Mouse (Mus musculus) spleen, postnatal 36 days (tissue): ENCODE data around the gene Slco3a1.

Experiments used
- DNase-seq, 2 experiments: peaks; one replicate each; pipeline ENCODE4 v3.0.0; 2022; ENCODE audit warnings: low spot score in 2 of 2, mixed read lengths in 1 of 2

Gene Slco3a1

DNA sequence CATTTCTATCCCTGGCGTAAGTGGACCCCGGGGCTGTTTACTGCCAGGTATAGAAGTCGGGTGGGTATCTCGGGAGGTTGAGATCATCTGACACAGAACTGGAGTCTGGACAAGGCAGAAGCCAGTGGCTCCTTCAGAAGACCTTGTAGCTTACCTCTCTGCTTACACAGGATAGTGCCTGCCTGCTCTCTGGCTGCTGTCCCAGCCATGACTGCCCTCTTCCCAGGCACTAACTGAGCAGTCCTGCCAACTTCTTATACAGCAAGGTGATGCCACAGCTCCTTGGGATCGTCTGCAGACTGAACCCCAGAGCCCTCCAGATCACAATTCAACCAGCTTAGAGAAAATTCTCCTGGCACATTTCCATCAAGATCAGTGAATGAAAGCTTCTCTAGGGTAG lies 26.4 kb downstream of the Slco3a1 start:
- no peak for DNase-seq

DNA sequence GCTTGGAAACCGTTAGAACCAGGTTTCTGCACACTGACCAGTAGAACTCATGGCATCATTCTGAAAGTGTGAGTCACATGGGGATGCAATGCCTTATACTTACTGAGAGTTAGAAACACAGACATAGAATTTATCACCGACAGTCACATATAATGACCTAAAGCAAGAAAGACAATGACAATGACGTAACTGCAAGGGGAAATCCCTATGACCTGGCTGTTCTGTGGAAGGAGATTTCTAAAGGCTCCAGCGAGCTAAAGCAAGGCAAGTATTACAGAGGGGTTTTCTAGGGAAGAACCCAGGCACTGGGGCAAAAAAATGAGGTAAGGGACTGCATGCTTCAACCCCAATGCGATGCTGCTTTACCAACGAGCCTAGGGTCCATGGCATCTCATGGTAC lies 26.9 kb downstream of the Slco3a1 start:
- DNase-seq, result no peak

DNA sequence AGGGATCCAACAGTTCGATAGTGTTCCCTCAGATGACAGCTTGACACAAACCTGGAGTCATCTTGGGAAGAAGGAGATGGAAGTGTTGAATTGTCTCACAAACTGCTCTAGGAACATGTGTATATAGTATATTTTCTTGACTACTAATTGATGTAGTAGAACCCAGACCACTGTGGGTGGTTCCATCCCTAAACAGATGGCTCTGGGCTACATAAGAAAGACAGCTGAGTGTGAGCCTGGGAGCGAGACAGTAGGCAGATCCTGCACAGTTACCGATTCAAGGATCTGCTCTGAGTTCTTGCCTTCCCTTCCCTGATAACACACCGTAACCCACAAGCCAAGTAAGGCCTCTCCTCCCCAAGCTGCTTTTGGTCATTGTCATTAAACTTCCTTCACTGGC lies 28.6 kb downstream of the Slco3a1 start:
- no peak for DNase-seq

DNA sequence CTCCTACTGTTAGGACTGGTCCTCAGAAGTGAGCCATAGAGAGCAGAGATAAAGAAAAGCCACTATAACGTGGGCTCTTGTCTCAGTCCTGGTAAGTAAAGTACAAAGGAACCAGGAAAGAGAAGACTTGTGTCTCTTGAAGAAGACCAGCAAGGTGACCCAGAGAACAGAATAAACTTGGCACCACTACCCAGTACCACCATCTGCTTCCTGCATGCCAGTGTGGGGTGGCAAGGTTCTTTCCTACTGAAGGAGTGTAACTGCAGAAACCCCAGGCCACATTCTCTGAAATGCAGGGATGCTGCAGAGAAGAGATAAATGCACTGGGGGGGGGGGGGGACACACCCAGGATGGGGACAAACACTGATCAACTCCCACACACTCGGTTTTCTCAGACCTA lies 29.0 kb downstream of the Slco3a1 start:
- no peak for DNase-seq

DNA sequence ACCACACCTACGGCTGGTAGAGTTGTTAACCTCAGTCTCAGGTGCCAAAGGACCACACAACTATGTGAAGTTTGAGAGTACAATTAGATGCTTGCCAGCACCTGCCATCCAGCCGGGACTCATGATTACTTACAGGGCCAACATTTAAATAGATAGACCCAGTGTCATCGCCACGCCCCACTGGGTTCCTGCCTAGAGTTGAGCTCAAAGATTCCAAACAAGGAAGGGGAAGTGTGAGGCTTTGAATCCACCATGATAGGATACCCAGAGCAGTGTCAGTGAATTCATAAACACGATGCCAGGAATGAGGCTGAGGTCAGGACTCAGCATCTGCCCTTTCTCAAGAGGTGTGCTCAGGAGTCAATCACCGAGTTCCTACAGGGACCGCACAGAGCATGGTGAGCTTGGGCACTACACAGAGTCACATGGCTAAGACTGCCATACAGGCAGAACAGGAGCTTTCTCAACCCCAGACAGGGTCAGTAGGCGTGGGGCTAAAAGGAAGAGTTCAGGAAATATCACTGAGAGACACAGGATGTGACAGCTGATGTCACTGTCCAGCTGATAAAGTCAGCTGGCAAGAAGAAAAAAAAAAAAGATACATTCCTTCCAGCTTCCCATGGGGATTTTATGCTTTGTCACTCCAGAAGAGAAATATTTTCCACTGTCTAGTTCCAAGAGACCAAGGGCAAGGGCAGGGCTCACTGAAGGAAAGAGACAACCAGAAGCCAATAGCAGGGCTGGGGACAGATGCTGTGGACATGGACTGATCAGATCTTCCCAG lies 30.2 kb downstream of the Slco3a1 start:
- peak in 1 of 2 experiments; percentile 9 for DNase-seq

DNA sequence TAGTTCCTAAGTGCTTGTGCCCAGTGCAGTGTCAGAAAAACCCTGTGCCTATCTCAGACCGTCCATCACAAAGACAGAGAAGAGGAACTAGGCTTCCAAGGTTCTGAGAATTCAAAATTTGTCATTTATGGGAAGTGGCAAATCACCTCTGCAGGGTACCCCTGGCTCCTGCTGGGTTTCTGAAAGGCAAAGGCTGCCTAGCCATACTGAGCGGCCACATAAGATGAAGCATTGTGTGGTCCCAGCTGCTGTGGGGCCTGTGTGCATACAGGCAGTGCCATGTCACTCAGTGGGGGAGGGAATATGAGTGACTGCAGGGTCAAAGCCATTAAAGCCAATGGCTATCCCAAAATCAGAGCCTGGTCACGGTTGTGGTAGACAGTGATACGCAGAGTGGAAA lies 31.5 kb downstream of the Slco3a1 start:
- no peak for DNase-seq

DNA sequence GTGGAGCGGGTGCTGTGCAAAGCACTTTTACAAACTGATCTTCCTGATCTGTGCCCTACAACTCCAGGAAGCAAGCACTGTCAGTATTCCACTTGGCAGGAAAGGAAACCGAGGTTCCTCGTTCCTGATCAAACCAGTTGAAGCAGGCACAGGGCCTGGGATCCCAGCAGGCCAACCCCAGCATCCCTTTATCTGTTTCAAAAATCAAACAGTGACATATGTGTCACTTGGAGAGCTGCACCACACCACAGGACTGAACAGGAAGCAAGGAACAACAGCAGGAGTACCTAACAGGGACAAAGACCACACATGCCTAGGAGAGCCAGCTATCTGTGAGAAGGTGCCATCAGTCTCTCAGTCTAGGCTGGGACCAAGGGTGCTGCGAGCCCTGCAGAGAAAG lies 32.3 kb downstream of the Slco3a1 start:
- DNase-seq, result no peak

DNA sequence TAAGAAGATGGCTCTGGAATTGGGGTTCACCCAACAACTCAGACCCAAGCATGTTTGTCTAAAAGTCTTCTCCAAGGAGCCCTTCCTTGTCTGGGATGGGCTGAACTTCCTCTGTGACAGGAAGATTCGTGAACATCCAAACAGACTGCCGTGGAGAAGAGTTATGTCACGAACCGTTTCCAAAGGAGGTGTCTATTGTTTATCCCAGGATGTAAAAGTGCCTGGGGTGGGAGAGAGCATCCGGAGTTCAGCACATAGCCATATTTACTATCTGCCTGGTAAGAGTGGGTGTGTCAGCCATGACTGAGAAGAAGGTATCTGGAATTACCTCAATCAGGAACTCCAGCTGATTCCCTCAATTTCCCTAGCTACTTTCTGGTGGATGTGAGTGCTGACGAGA lies 35.2 kb downstream of the Slco3a1 start:
- DNase-seq, result no peak

DNA sequence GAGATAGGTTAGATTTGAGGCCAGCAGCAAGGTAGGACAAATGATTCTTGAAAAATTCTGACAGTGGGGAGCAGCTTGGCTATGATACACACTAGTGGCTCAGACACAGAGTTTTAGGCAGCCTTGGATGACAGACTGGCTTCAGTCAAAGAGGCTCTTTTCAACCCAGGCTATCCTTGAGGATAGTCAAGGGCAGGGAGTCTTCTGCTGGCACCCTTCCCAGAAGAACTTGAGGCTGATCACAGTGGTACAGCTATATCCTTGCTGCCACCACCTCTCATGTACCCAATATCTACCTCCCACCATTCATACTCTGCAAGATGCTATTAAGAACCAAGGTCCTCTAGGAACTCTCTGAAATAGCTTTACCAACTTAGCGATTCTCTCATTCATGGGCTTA lies 35.8 kb downstream of the Slco3a1 start:
- no peak for DNase-seq

DNA sequence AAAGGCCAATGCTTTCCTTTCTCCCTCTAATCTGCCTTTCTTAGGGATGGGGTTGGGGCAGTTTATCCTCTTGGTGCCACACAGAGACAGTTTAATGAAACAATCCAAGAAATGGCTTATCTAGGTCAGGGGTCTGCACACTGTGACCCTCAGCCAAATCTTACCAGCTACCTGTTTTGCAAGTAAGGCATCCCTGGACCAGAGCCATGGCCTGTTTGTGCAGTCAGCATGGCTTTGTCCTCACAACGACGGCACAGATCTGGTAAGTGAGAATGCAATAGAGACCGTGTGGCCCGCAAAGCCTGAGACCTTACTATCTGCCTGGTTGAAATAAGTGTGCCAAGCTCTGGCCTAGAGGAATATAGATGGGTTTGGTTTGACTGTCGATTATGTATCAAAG lies 36.3 kb downstream of the Slco3a1 start:
- no peak for DNase-seq

DNA sequence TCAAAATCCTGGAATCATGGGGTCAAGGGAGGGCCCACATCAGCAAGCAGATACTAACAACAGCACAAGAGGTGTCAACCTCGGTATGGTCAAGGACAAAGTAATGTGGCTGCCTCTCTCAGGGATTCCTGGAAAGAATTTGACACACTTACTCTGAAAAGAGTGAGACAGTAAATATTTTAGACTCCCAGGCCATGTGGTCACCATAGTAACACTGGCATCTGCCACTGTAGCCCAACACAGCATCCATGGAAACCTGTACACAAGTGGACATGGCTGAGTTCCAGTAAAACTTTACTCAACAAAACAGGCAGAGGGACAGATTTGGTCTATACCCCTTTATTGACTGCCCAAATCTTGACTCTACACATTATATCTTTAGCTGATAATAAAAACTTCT lies 43.9 kb downstream of the Slco3a1 start:
- no peak for DNase-seq

DNA sequence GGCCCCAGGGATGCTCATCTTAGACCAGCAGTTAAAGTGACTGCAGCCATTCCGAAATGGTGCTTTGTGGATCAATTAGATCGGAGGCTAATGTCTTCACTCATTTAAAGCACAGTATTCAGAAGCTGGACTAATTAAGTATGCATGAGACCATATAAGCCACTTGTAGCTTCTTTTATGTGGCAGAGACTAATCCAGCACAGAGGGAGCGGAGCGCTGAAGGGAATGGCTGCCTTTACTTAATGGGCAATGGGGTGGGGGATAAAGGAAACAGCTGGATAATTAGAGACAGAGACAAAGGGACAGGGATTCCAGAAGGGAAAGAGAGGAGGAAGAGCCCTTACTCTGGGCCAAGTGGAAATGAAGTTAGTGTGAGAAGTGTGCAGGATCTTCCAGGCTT lies 46.4 kb downstream of the Slco3a1 start:
- no peak for DNase-seq

DNA sequence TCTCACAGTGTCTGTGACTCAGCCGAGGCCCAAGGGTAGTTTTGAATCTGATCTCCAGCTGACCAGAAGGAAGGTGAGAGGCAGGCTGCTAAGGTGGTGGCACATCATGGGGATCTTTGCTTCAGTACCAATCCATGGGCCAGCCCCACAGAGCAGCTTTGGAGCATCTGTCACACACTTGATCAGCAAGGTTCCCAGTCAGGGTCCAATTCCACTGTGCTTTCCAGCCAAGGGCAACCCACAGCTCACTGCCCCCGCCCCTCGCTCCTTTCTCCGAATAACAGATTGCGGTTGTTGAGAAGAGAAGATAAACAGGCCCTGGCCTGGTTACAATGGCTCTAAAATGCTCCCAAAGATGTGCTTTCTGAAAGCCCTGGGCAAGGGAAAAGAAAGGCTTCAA lies 47.7 kb downstream of the Slco3a1 start:
- no peak for DNase-seq

DNA sequence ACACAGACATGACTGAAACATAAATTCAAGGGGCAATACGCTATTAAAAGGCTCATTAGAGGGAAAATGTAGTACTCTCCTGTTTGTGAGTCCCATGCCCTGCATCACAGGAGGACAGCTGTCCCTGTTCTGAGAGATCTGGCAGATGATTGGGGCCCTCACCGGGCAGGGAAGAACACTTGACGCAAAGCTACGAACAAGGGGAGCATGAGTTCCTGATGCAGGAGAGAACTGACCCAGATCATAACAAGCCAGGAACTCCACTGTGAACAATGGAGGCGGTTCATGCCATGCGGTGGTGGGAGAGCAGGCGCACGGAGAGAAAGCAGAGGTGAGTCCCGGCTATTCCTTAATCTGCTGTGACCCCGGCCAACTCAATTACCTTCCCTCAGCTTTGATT lies 48.9 kb downstream of the Slco3a1 start:
- no peak for DNase-seq

DNA sequence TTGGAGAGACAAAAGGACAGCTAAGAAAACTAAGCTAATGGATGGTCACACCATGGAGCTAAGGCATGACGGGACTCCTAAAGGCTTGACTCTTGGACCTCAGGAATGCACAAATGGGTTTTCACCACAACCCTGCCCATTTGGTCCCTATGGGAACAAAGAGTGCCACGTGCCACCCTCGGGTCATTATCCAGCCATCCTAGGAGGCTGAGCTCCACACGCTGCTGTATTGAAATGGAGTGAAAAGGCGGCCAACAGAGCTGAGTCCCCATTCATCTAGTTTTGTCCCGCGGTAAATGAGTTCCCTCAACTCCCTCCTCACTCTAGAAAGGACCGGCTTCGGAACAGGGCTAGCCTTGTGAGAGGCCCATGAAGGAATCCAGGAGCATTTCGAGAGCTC lies 53.4 kb downstream of the Slco3a1 start:
- DNase-seq, result no peak

DNA sequence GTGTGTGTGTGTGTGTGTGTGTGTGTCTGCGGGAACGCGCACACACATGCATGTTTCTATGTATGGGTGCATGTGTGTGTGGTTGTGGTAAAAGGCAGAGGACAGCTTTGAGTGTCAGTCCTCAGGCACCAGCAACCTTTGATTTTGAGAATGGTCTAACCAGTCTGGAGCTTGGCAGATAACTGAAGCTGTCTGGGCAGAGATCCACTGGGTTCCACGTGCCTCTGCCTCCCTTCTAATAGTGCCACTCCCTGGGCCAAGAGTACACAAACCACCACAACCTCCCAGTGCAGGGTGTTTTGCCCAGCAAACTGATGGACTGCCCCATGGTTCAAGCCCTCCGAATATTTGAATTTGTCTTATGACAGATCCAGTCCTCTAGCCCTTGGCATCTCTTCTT lies 55.1 kb downstream of the Slco3a1 start:
- DNase-seq, result no peak

DNA sequence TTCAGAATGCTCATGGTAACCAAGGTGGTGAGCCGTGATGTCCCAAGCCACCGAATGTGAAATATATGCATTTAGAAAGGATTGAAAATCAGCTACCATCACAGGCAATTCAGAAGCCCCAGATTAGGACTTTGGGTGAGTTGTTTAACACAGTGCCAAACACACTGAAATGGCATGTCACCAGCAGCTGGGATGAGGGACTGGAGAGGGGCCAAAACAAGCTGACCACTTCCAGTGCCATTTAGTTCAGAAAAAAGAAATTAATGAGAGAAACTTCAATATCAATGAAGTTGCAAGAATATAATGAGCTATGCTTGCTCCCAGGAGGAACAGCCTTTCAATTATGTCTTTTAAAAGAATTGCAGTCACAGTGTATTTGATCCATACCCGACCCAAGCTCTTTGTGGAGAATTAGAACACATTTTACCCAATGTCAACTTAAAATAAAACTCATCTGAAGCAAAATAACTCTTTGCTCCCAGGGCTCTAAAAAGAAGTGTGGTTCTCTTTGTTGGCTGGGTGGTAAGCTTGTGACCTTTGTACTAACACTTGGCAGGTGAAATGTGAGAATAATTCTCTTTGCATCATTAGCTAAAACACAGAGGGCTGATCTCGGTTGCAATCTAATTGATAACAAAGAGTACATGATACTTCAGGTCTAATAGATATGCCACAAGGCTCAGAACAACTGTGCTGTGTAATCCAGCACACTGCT lies 56.2 kb downstream of the Slco3a1 start:
- DNase-seq, result no peak

DNA sequence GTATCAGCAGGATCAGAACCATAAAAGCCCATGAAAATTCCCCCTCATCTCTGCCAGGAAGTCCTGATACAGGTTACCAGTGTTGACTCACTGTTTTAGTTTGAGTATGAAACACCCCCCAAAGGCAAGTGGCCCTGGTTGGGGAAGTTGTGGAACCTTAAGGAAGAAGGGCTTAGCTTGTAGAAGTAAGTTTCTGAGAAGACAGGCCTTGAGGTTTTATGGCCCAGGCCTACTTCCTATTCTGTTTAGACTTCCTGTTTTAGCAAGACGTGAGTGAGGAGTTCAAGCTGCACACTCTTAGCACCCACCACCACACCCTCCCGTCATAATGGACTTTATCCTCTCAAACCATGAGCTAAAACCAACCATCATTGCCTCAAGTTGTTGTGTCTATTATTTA lies 57.4 kb downstream of the Slco3a1 start:
- peak; percentile 2 to 24 for DNase-seq

DNA sequence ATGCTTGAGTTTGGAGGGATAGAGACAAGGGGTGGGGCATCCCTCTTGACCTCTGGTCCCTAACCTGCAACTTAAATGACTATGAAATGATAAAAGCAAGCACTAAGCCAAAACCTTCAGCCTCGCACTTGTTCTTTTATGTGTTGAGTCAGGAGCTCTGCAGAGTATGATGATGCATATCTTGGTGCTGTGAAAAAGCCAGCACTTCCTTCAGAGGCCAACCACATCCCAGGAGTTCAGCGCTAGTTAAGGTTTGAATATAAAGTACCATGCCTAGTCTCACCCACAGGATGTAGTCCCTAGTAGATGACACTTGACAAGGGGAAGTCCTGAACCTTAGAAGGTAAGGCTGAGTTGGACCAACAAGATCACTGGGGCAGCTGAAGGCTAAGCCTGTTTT lies 59.1 kb downstream of the Slco3a1 start:
- DNase-seq, result no peak

DNA sequence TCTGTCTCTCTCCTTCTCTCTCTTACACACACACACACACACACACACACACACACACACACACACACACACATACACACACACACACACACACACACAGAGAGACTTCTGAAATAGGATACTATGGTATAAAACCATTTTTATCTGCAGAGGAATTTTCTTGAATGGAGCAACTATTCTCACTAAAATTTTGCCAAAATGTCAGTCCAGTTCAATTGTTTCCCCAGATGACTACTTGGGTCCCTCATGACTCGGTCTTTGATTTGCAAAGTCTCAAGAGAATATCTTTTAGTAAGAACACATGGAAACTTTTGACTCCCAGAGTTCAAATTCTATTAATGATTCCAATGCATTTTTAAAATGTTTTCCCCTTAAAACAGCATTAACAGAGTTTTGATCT lies 60.8 kb downstream of the Slco3a1 start:
- DNase-seq, result no peak

DNA sequence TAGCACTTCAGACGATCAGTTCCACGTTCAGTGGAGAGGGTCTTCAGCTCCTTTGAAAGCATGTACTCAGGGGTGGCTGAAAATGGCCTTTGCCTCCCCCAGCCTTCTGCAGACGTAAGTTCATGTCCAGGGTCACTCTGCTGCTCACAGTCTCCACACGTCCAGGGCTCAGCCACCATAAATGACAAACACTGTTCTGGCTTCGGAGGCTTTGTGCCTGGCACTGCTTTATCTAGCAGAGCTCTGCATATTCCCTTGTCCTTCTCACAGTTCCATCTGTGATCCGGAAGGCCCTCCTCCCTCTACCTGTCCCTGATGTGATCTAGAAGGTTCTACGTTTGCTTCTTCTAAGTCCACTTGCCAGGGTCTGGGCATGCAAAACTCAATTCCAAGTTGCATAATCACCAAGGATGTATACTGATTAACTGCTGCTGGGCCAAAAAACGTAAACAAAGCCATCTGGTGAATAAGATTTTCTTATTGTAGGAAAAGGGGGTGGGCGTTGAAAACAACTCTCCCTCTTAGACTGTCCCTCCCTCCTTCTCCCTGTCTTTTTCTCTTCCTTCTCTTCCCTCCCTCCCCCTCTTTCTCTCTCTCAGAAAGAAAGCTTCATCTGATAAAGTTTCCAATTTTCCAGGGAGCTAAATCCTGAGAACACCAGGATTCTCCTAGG lies 62.8 kb downstream of the Slco3a1 start:
- no peak for DNase-seq

DNA sequence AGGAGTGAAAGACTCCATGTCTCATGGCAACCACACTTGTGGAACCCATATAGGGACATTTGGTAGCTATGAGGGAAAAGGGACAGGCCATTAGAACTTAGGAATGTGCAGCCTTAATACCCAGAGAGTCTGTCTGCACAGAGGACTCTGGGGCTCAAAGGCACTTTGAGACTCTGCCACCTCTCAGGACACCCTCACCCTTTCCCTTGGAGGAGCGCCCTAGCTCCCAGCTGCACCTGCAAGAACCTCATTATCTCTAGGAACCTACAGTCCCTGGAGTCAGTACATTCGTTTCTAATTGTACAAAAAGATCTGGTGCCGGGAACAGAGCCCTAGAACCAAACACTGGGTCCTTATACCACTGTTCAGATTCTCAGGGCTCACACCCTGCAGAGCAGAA lies 66.4 kb downstream of the Slco3a1 start:
- DNase-seq, result no peak

DNA sequence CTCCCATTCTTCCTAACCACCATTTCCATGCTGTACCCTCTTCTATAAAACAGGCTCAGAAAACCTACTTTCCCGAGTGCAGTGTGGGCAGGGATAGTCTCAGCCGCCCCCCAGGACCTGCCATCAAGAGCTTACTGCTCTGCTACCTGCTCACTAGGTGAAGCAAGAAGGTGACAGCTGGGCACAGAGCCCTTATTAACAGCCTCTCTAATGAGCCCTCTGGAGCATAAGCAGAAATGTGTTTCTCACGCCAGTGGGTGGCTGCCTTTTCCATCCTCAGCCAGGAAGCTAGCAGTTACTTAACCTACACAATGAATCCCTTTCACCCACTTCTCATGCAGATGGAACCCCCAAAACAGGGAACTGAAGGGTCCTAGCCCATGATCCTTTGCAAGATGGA lies 66.9 kb downstream of the Slco3a1 start:
- no peak for DNase-seq
